Mouse (Mus musculus): ENCODE measurements around the gene Vps13d. TPM values are rescaled to one million over a fixed set of nuclear protein-coding genes. Genes with fewer than 3 reads are reported as not detected.

Gene Vps13d
- polyA plus RNA-seq, 1 experiment, result 15.6 TPM

DNA sequence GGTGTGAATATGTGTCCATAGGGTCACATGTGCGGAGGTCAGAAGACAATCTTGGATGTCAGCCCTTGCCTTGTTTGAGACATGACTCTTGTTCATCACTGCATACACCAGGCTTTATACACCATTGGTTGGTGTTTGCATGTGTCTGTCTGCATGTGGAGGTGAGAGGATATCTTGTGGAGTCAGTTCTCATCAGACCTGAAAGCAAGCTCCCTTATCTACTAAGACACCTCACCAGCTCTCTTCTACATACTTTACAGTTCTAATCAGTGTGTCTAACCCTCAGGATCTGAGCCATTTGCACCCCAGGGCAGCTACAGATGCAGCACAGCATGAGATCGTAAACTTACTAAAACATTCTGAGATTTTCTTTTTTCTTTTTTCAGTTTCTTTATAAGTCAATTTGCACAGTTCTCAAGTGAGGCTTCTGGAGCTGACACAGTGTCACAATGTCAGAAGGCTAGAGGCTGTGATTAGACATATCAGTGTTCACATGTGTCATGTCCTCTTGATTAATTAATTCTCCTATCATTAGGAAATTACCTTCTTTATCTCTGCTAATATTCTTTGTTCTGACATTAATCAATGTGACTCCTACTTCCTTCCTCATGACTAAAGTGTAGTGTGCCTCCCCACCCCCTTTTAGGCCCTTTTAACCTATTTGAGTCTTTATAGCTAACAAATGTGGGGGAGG is 135.9 kb downstream of the Vps13d start:
- no peaks in the 10 kb centered on the region for H3K4me1 ChIP-seq (ENCODE audit: control insufficient read depth, insufficient read depth, low read length)
- TF ChIP-seq EP300 (IDR thresholded peaks at IDR 0.05; ENCODE audit: insufficient read depth, low read depth, low read length) (no peak), CTCF (IDR thresholded peaks at IDR 0.05; ENCODE audit: low read depth, low read length) (no peak), POLR2A (IDR thresholded peaks at IDR 0.05; ENCODE audit: insufficient read depth, low read length) (no peak)
- no peak overlapping the region for H3K27ac ChIP-seq (ENCODE audit: insufficient read depth, low read length)
- no peaks in the 10 kb centered on the region for H3K9me3 ChIP-seq (replicated peaks; ENCODE audit: control insufficient read depth, insufficient read depth, low read length, poor library complexity, severe bottlenecking)
- H3K9ac ChIP-seq (ENCODE audit: low read depth, poor library complexity, severe bottlenecking), result no peak overlapping the region
- peaks cover 20% of the 10 kb centered on the region for H3K36me3 ChIP-seq (ENCODE audit: control insufficient read depth, insufficient read depth, low read length, poor library complexity, severe bottlenecking)
- H3K4me3 ChIP-seq (ENCODE audit: low read depth, low read length), result no peak overlapping the region
- no peaks in the 10 kb centered on the region for H3K27me3 ChIP-seq (ENCODE audit: control insufficient read depth, insufficient read depth, low read length, poor library complexity, severe bottlenecking)

- Histone ChIP-seq H3K4me3 (ENCODE audit: low read depth, low read length) (no peak overlapping the region), H3K27ac (ENCODE audit: insufficient read depth, low read length) (no peak overlapping the region), H3K9me3 (replicated peaks; ENCODE audit: control insufficient read depth, insufficient read depth, low read length, poor library complexity, severe bottlenecking) (no peaks in the 10 kb centered on the region), H3K4me1 (ENCODE audit: control insufficient read depth, insufficient read depth, low read length) (no peaks in the 10 kb centered on the region), H3K27me3 (ENCODE audit: control insufficient read depth, insufficient read depth, low read length, poor library complexity, severe bottlenecking) (no peaks in the 10 kb centered on the region), H3K9ac (ENCODE audit: low read depth, poor library complexity, severe bottlenecking) (no peak overlapping the region), H3K36me3 (ENCODE audit: control insufficient read depth, insufficient read depth, low read length, poor library complexity, severe bottlenecking) (peaks cover 9% of the 10 kb centered on the region)
- TF ChIP-seq EP300 (IDR thresholded peaks at IDR 0.05; ENCODE audit: insufficient read depth, low read depth, low read length) (no peak), CTCF (IDR thresholded peaks at IDR 0.05; ENCODE audit: low read depth, low read length) (no peak), POLR2A (IDR thresholded peaks at IDR 0.05; ENCODE audit: insufficient read depth, low read length) (no peak)
These were observed 138.5 kb downstream of the Vps13d start for GRCm38 (mm10) chr4:145056346-145056745.

GRCm38 (mm10) chr4:145055792-145056191 is 139.0 kb downstream of the Vps13d start:
- Histone ChIP-seq H3K9me3 (replicated peaks; ENCODE audit: control insufficient read depth, insufficient read depth, low read length, poor library complexity, severe bottlenecking) (no peaks in the 10 kb centered on the region), H3K4me3 (ENCODE audit: low read depth, low read length) (no peak overlapping the region), H3K36me3 (ENCODE audit: control insufficient read depth, insufficient read depth, low read length, poor library complexity, severe bottlenecking) (peaks cover 4% of the 10 kb centered on the region), H3K27ac (ENCODE audit: insufficient read depth, low read length) (no peak overlapping the region), H3K4me1 (ENCODE audit: control insufficient read depth, insufficient read depth, low read length) (no peaks in the 10 kb centered on the region), H3K27me3 (ENCODE audit: control insufficient read depth, insufficient read depth, low read length, poor library complexity, severe bottlenecking) (no peaks in the 10 kb centered on the region), H3K9ac (ENCODE audit: low read depth, poor library complexity, severe bottlenecking) (no peak overlapping the region)
- TF ChIP-seq CTCF (IDR thresholded peaks at IDR 0.05; ENCODE audit: low read depth, low read length), result no peak
- no peak for TF ChIP-seq EP300 (IDR thresholded peaks at IDR 0.05; ENCODE audit: insufficient read depth, low read depth, low read length)
- no peak for TF ChIP-seq POLR2A (IDR thresholded peaks at IDR 0.05; ENCODE audit: insufficient read depth, low read length)

- H3K4me3 ChIP-seq (ENCODE audit: low read depth, low read length), result no peak overlapping the region
- H3K9me3 ChIP-seq (replicated peaks; ENCODE audit: control insufficient read depth, insufficient read depth, low read length, poor library complexity, severe bottlenecking), result no peaks in the 10 kb centered on the region
- H3K4me1 ChIP-seq (ENCODE audit: control insufficient read depth, insufficient read depth, low read length), result no peaks in the 10 kb centered on the region
These were observed 140.4 kb downstream of the Vps13d start for GRCm38 (mm10) chr4:145054369-145054768.

DNA sequence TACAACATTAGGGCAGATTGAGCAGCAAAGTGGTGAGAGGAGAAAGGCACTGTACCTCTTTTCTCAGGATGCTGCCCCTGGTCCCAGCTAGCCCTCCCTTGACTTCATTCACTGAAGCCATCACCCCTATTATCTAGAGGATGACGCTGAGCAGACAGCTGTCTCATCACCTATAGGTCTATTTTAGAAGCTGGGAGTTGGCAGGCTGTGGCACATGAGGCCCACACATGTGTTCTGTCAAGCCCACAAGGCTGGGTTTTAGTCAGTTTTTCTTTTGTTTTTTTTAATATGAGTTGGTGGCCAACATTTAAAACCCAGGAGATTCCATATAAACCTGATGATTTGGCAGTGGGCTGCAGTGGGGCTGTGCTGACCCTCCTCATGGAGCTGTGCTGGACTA is 142.1 kb downstream of the Vps13d start:
- TF ChIP-seq CTCF (IDR thresholded peaks at IDR 0.05; ENCODE audit: low read depth, low read length) (no peak), EP300 (IDR thresholded peaks at IDR 0.05; ENCODE audit: insufficient read depth, low read depth, low read length) (no peak), POLR2A (IDR thresholded peaks at IDR 0.05; ENCODE audit: insufficient read depth, low read length) (no peak)
- Histone ChIP-seq H3K27me3 (ENCODE audit: control insufficient read depth, insufficient read depth, low read length, poor library complexity, severe bottlenecking) (no peaks in the 10 kb centered on the region), H3K9me3 (replicated peaks; ENCODE audit: control insufficient read depth, insufficient read depth, low read length, poor library complexity, severe bottlenecking) (no peaks in the 10 kb centered on the region), H3K4me3 (ENCODE audit: low read depth, low read length) (no peak overlapping the region), H3K4me1 (ENCODE audit: control insufficient read depth, insufficient read depth, low read length) (no peaks in the 10 kb centered on the region), H3K9ac (ENCODE audit: low read depth, poor library complexity, severe bottlenecking) (no peak overlapping the region), H3K36me3 (ENCODE audit: control insufficient read depth, insufficient read depth, low read length, poor library complexity, severe bottlenecking) (peaks cover 3% of the 10 kb centered on the region; the same call in 1 of the 2 replicates), H3K27ac (ENCODE audit: insufficient read depth, low read length) (no peak overlapping the region)

More at GRCm38 (mm10) chr4:145054369-145054768, 140.4 kb downstream of the Vps13d start:
- TF ChIP-seq EP300 (IDR thresholded peaks at IDR 0.05; ENCODE audit: insufficient read depth, low read depth, low read length) (no peak), CTCF (IDR thresholded peaks at IDR 0.05; ENCODE audit: low read depth, low read length) (no peak), POLR2A (IDR thresholded peaks at IDR 0.05; ENCODE audit: insufficient read depth, low read length) (no peak)
- Histone ChIP-seq H3K27ac (ENCODE audit: insufficient read depth, low read length) (no peak overlapping the region), H3K36me3 (ENCODE audit: control insufficient read depth, insufficient read depth, low read length, poor library complexity, severe bottlenecking) (0 out of 2 replicates have a peak, but pooled peaks cover 3% of the 10 kb centered on the region), H3K9ac (ENCODE audit: low read depth, poor library complexity, severe bottlenecking) (no peak overlapping the region), H3K27me3 (ENCODE audit: control insufficient read depth, insufficient read depth, low read length, poor library complexity, severe bottlenecking) (no peaks in the 10 kb centered on the region)

- no peaks in the 10 kb centered on the region for H3K27me3 ChIP-seq (ENCODE audit: control insufficient read depth, insufficient read depth, low read length, poor library complexity, severe bottlenecking)
- TF ChIP-seq EP300 (IDR thresholded peaks at IDR 0.05; ENCODE audit: insufficient read depth, low read depth, low read length), result no peak
- peaks cover 3% of the 10 kb centered on the region; the same call in 1 of the 2 replicates for H3K36me3 ChIP-seq (ENCODE audit: control insufficient read depth, insufficient read depth, low read length, poor library complexity, severe bottlenecking)
- no peaks in the 10 kb centered on the region for H3K9me3 ChIP-seq (replicated peaks; ENCODE audit: control insufficient read depth, insufficient read depth, low read length, poor library complexity, severe bottlenecking)
- no peak overlapping the region for H3K9ac ChIP-seq (ENCODE audit: low read depth, poor library complexity, severe bottlenecking)
- H3K27ac ChIP-seq (ENCODE audit: insufficient read depth, low read length), result no peak overlapping the region
- no peak overlapping the region for H3K4me3 ChIP-seq (ENCODE audit: low read depth, low read length)
- H3K4me1 ChIP-seq (ENCODE audit: control insufficient read depth, insufficient read depth, low read length), result no peaks in the 10 kb centered on the region
These were observed 142.5 kb downstream of the Vps13d start for GRCm38 (mm10) chr4:145052282-145052681.
